Mouse (Mus musculus): ENCODE measurements around the gene Opcml. TPM values are rescaled to one million over a fixed set of nuclear protein-coding genes. Genes with fewer than 3 reads are reported as not detected.

The Opcml gene
- polyA plus RNA-seq, 1 experiment = 1.8 TPM

- Histone ChIP-seq H3K4me1 (ENCODE audit: control insufficient read depth, insufficient read depth, insufficient read length, low read length) (no peaks in the 10 kb centered on the region), H3K27ac (replicated peaks; ENCODE audit: low read depth, low read length) (no peak overlapping the region)
Measured at GRCm38 (mm10) chr9:28891611-28892010, 1101.0 kb downstream of the Opcml start.

GRCm38 (mm10) chr9:28903291-28903690, 1112.7 kb downstream of the Opcml start:
- Histone ChIP-seq H3K4me1 (ENCODE audit: control insufficient read depth, insufficient read depth, insufficient read length, low read length) (no peaks in the 10 kb centered on the region), H3K4me3 (ENCODE audit: insufficient read depth, low read depth, low read length) (no peak overlapping the region), H3K27ac (replicated peaks; ENCODE audit: low read depth, low read length) (no peak overlapping the region)

More at GRCm38 (mm10) chr9:28891611-28892010, 1101.0 kb downstream of the Opcml start:
- H3K4me3 ChIP-seq (ENCODE audit: insufficient read depth, low read depth, low read length) = no peak overlapping the region

GRCm38 (mm10) chr9:28909738-28910137, 1119.2 kb downstream of the Opcml start:
- H3K27ac ChIP-seq (replicated peaks; ENCODE audit: low read depth, low read length) = no peak overlapping the region
- H3K4me1 ChIP-seq (ENCODE audit: control insufficient read depth, insufficient read depth, insufficient read length, low read length) = no peaks in the 10 kb centered on the region
- no peak overlapping the region for H3K4me3 ChIP-seq (ENCODE audit: insufficient read depth, low read depth, low read length)

GRCm38 (mm10) chr9:28911571-28912185, 1121.1 kb downstream of the Opcml start:
- Histone ChIP-seq H3K27ac (replicated peaks; ENCODE audit: low read depth, low read length) (no peak overlapping the region), H3K4me1 (ENCODE audit: control insufficient read depth, insufficient read depth, insufficient read length, low read length) (no peaks in the 10 kb centered on the region), H3K4me3 (ENCODE audit: insufficient read depth, low read depth, low read length) (no peak overlapping the region)

- Histone ChIP-seq H3K27ac (replicated peaks; ENCODE audit: low read depth, low read length) (no peak overlapping the region), H3K4me3 (ENCODE audit: insufficient read depth, low read depth, low read length) (no peak overlapping the region), H3K4me1 (ENCODE audit: control insufficient read depth, insufficient read depth, insufficient read length, low read length) (no peaks in the 10 kb centered on the region)
Measured at GRCm38 (mm10) chr9:28932069-28932468, 1141.5 kb downstream of the Opcml start.

- H3K27ac ChIP-seq (replicated peaks; ENCODE audit: low read depth, low read length) = no peak overlapping the region
- H3K4me1 ChIP-seq (ENCODE audit: control insufficient read depth, insufficient read depth, insufficient read length, low read length) = no peaks in the 10 kb centered on the region
- no peak overlapping the region for H3K4me3 ChIP-seq (ENCODE audit: insufficient read depth, low read depth, low read length)
Measured at GRCm38 (mm10) chr9:28937163-28937562, 1146.6 kb downstream of the Opcml start.

- no peak overlapping the region for H3K4me3 ChIP-seq (ENCODE audit: insufficient read depth, low read depth, low read length)
Measured at GRCm38 (mm10) chr9:28937980-28938379, 1147.4 kb downstream of the Opcml start.

GRCm38 (mm10) chr9:28940901-28941300, 1150.3 kb downstream of the Opcml start:
- no peak overlapping the region for H3K4me3 ChIP-seq (ENCODE audit: insufficient read depth, low read depth, low read length)
- H3K4me1 ChIP-seq (ENCODE audit: control insufficient read depth, insufficient read depth, insufficient read length, low read length) = no peaks in the 10 kb centered on the region
- no peak overlapping the region for H3K27ac ChIP-seq (replicated peaks; ENCODE audit: low read depth, low read length)

More at GRCm38 (mm10) chr9:28937980-28938379, 1147.4 kb downstream of the Opcml start:
- Histone ChIP-seq H3K27ac (replicated peaks; ENCODE audit: low read depth, low read length) (no peak overlapping the region), H3K4me1 (ENCODE audit: control insufficient read depth, insufficient read depth, insufficient read length, low read length) (no peaks in the 10 kb centered on the region)

GRCm38 (mm10) chr9:28969455-28969854, 1178.9 kb downstream of the Opcml start:
- H3K4me3 ChIP-seq (ENCODE audit: insufficient read depth, low read depth, low read length) = no peak overlapping the region
- no peaks in the 10 kb centered on the region for H3K4me1 ChIP-seq (ENCODE audit: control insufficient read depth, insufficient read depth, insufficient read length, low read length)
- H3K27ac ChIP-seq (replicated peaks; ENCODE audit: low read depth, low read length) = no peak overlapping the region
